Mouse (Mus musculus) CD4-positive, CD25-positive, alpha-beta regulatory T cell (primary cell): ENCODE results near the gene Baiap2. TPM values are rescaled to one million over a fixed set of nuclear protein-coding genes. Genes with fewer than 3 reads are reported as not detected.

ENCODE experiments used
- polyA plus RNA-seq: library from polyadenylated mRNA; unstranded; fragments of 100-300 nt; shearing (Covaris generic); gene quantifications from one replicate; pipeline ENCODE4 v1.2.1, GENCODE M21; 2017

Gene Baiap2
- polyA plus RNA-seq = 16.4 TPM

GRCm38 (mm10) chr11:119942727-119943427, at the start of gene Baiap2:
Gene Baiap2 (plus strand): TSS chr11:119942763.

GRCm38 (mm10) chr11:119913291-119913934, 29.1 kb upstream of the Baiap2 start, which contains the start of gene Chmp6:
Gene Chmp6 (plus strand): TSS chr11:119913441.

GRCm38 (mm10) chr11:120046553-120047191, 104.1 kb downstream of the Baiap2 start, which contains the start of gene Aatk:
Gene Aatk (minus strand): TSS chr11:120047167.

Other genes with a start within 250 kb of the Baiap2 start
- gene Chmp6, start 29.3 kb upstream of the Baiap2 start, polyA plus RNA-seq = 68.4 TPM
- 0.32 TPM for gene Aatk, start 104.4 kb downstream of the Baiap2 start, polyA plus RNA-seq
- 7.6 TPM for gene Cep131, start 144.1 kb downstream of the Baiap2 start, polyA plus RNA-seq
- 35.6 TPM for gene Tepsin, start 156.0 kb downstream of the Baiap2 start, polyA plus RNA-seq
- 90.1 TPM for gene Ndufaf8, start 156.2 kb downstream of the Baiap2 start, polyA plus RNA-seq
- 106 TPM for gene Slc38a10, start 208.6 kb downstream of the Baiap2 start, polyA plus RNA-seq